Mouse (Mus musculus) cerebellum, postnatal 36 days (tissue): ENCODE measurements at regions not wholly inside any gene's neighbourhood (a gene's known extent, or its start where the extent isn't known, plus 50 kb on each side); places are given as distances from the start of the nearest gene placed in this dataset.

Experiments used
- DNase-seq, 2 experiments: peaks; one replicate each; pipeline ENCODE4 v3.0.0; 2021 to 2022; ENCODE audit warnings: mixed read lengths in 2 of 2

- no peak for DNase-seq
Observed at GRCm38 (mm10) chr3:103515946-103516345, 59.1 kb upstream of the Syt6 start.

- peak in 1 of 2 experiments; percentile 42 for DNase-seq
Observed at GRCm38 (mm10) chr3:103517376-103518304, 57.4 kb upstream of the Syt6 start.

GRCm38 (mm10) chr3:103518624-103519023 lies 56.4 kb upstream of the Syt6 start:
- DNase-seq: peak; percentile 34 to 48
